Mouse (Mus musculus): ENCODE results near the gene Rbm14.

DNA sequence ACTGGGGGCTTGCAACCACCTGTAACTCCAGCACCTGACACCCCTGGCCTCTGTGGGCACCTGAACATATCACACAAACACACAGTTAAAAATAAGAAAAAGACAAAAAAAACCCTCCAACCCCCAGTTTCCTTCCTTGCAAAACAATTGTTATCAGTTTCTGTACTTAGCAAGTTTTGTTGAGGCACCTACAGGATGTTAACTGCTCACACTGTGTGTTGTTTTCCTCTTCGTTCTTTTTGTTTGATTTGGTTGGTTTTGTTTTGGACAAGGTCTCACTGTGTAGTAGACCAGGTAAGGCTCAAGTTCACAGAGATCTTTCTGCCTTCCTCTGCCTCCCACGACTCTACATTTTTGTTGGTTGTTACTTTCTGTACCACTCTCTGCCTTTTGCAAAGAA is 31.2 kb upstream of the Rbm14 start:
- TF ChIP-seq CTCF (conservative IDR thresholded peaks at IDR 0.05; ENCODE audit: insufficient read depth, insufficient read length, low read depth, low read length) (no peak), POLR2A (IDR thresholded peaks at IDR 0.05; ENCODE audit: low read depth, low read length) (no peak)

All from kidney, adult 2 months (tissue).